Mouse (Mus musculus) spleen, adult 2 months (tissue): ENCODE results near the gene Spats2.

Source experiments
- CTCF ChIP-seq: fragments of 200-500 bp; IDR thresholded peaks from 2 replicates; pipeline ENCODE4 v1.5.1; 2011; ENCODE audit warnings: mild to moderate bottlenecking, inconsistent platforms; ENCODE audit not compliant: insufficient read depth, insufficient read length, insufficient replicate concordance; ENCODE audit errors: extremely low read depth
- POLR2A ChIP-seq: fragments of 200-500 bp; IDR thresholded peaks from 2 replicates; pipeline ENCODE4 v1.6.1; 2011; ENCODE audit warnings: low read depth, low read length, inconsistent platforms

DNA sequence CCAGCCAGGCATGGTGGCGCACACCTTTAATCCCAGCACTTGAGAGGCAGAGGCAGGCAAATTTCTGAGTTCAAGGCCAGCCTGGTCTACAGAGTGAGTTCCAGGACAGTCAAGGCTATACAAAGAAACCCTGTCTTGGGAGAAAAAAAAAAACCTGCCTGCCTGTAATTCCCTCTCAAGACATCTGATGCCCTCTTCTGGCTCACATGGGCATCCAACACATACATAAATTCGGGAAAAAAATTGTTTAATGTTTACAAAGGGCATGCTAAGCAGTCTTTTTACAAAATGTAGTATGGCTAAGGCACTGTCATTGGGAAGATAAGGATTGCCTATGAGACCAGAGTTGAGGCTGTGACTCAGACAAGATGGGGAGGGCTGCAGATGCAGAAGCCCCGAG is 45.9 kb upstream of the Spats2 start:
- TF ChIP-seq POLR2A = no peak
- no peak for TF ChIP-seq CTCF
